Mouse (Mus musculus): ENCODE measurements around the gene Acot11. TPM values are rescaled to one million over a fixed set of nuclear protein-coding genes. Genes with fewer than 3 reads are reported as not detected.

The Acot11 gene
- polyA plus RNA-seq, 1 experiment from 2014 or later, result 1.3 TPM

DNA sequence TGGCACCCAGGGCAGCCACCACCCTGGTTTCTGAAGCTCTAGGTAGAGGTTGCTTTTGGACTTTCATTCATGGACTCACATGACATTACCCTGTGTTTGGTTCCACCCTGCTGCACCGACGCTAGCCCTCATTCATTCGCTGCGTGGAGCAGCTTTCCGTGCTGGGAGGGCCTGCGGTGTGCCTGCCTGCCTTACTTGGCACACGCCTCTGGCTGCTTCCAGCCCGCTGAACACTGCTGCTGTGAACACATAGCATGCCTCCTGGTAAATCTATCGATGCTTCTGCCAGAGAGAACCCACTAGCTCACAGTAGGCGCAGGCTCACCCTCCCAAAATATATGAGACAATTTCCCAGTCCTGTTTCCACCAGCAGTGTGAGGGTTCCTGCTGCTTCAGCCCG, 100.4 kb downstream of the Acot11 start:
- peak overlapping the region; percentile 35; the same call in 1 of the 2 replicates for H3K9ac ChIP-seq
- 42% methylated on average over 11 of the region's 11 CpGs for WGBS
- H3K9me3 ChIP-seq, result no peaks in the 10 kb centered on the region
- peak overlapping the region; percentile 76 for H3K27ac ChIP-seq
- H3K4me2 ChIP-seq, result no peak overlapping the region
- ATAC-seq (ENCODE audit: low FRiP score), result no peak
- H3K36me3 ChIP-seq, result no peaks in the 10 kb centered on the region
- H3K4me1 ChIP-seq (replicated peaks), result peaks cover 39% of the 10 kb centered on the region
- peaks cover 3% of the 10 kb centered on the region for H3K27me3 ChIP-seq
- H3K4me3 ChIP-seq, result no peak overlapping the region

DNA sequence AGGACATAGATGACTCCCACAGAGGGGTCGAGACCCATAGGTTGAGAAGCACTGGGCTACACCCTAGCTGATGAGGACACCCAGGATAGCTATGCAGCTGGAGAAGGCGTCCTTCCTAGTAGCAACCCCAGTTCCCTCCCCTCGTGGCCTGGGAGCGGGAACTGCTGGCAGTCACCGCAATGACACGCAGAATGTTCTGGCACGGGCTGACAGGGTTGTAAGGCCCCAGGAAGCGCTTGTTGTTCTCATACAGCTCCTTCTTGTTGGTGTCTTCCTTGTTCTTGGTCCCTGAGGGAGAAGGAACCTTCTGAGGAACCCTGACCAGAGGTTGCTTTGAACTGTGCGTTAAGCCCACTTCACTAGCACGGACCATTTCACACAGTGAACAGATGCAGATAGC, 100.8 kb downstream of the Acot11 start:
- Histone ChIP-seq H3K4me3 (no peak overlapping the region), H3K36me3 (no peaks in the 10 kb centered on the region), H3K9ac (no peak overlapping the region), H3K27ac (peak overlapping the region; percentile 76), H3K9me3 (no peaks in the 10 kb centered on the region), H3K27me3 (no peaks in the 10 kb centered on the region; the same call in 1 of the 2 replicates), H3K4me1 (replicated peaks) (peaks cover 39% of the 10 kb centered on the region), H3K4me2 (no peak overlapping the region)
- 82% methylated on average over 10 of the region's 10 CpGs for WGBS
- ATAC-seq (ENCODE audit: low FRiP score), result no peak

DNA sequence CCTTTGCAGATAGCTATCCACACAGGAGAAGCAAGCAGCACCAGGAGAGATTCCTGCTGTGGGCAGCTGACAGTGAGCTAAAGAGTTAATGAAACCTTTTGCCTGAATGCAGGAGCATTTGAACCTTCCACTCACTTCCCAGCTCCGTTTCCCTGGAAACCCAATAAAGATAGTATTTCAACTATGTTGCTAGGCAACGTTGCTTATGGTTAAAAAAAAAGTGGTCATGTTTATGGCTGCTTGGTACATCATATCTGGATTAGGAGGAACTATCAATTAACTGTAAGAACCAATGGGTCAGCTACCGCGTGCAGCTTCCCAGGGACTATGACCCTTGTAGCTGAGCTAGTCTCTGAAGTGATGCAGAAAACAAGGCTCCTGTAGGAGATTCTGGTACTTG, 104.0 kb downstream of the Acot11 start:
- Histone ChIP-seq H3K4me1 (replicated peaks) (peaks cover 44% of the 10 kb centered on the region), H3K27ac (peak overlapping the region; percentile 71), H3K9ac (no peak overlapping the region), H3K9me3 (no peaks in the 10 kb centered on the region), H3K36me3 (no peaks in the 10 kb centered on the region), H3K27me3 (no peaks in the 10 kb centered on the region; the same call in 1 of the 2 replicates), H3K4me3 (no peak overlapping the region), H3K4me2 (no peak overlapping the region)
- 42% methylated on average over 4 of the region's 4 CpGs for WGBS
- ATAC-seq (ENCODE audit: low FRiP score), result no peak

DNA sequence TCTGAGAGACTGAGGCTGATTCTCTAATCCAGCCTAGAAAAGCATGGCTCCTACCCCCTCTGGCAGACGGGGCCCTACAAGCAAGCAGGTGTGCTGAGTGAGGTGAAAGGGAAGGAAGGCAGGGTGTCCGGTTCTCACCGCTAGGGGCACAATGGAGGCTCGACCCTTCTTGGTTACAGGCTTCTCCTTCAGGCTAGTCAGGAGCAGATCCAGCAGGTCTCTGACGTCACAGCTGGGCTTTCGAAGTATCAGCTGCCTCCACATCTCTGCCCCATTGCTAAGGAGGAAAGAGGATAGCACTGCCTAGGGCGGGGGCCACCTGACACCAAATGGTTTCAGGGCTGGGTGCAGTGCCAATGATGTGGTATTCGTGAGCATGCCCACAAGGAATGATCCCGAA, 104.8 kb downstream of the Acot11 start:
- H3K9me3 ChIP-seq, result no peaks in the 10 kb centered on the region
- WGBS, result 15% methylated on average over 9 of the region's 9 CpGs
- no peak overlapping the region for H3K9ac ChIP-seq
- peak; percentile 36 for ATAC-seq (ENCODE audit: low FRiP score)
- H3K27me3 ChIP-seq, result peaks cover 5% of the 10 kb centered on the region; the same call in 1 of the 2 replicates
- H3K27ac ChIP-seq, result peak overlapping the region; percentile 56; the same call in 1 of the 2 replicates
- H3K36me3 ChIP-seq, result no peaks in the 10 kb centered on the region
- no peak overlapping the region for H3K4me3 ChIP-seq
- peaks cover 36% of the 10 kb centered on the region for H3K4me1 ChIP-seq (replicated peaks)
- no peak overlapping the region for H3K4me2 ChIP-seq

Other genes starting within 250 kb of the Acot11 start
- gene Dhcr24, start 244.0 kb downstream of the Acot11 start, polyA plus RNA-seq (2015; fragmentation: Nextera tagmentation; extraction: Ambion mirVana), result 6.3 and 6.5 TPM in 2 replicates
- gene Lexm, start 187.8 kb downstream of the Acot11 start, polyA plus RNA-seq (2015; fragmentation: Nextera tagmentation; extraction: Ambion mirVana), result 0.10 TPM in 1 of 2 replicates, not detected in the other
- 1.6 and 1.7 TPM in 2 replicates for gene Ttc22, start 182.6 kb downstream of the Acot11 start, polyA plus RNA-seq (2015; fragmentation: Nextera tagmentation; extraction: Ambion mirVana)
- gene Pars2, start 153.9 kb downstream of the Acot11 start, polyA plus RNA-seq (2015; fragmentation: Nextera tagmentation; extraction: Ambion mirVana), result 8.4 and 9.2 TPM in 2 replicates
- 111 and 112 TPM in 2 replicates for gene Ttc4, start 126.1 kb downstream of the Acot11 start, polyA plus RNA-seq (2015; fragmentation: Nextera tagmentation; extraction: Ambion mirVana)
- 0.21 and 0.36 TPM in 2 replicates for gene Mroh7, start 74.1 kb downstream of the Acot11 start, polyA plus RNA-seq (2015; fragmentation: Nextera tagmentation; extraction: Ambion mirVana)
- gene Fam151a, start 71.1 kb downstream of the Acot11 start, polyA plus RNA-seq (2015; fragmentation: Nextera tagmentation; extraction: Ambion mirVana), result not detected in 2 replicates
- 179 and 180 TPM in 2 replicates for gene Ssbp3, start 105.7 kb upstream of the Acot11 start, polyA plus RNA-seq (2015; fragmentation: Nextera tagmentation; extraction: Ambion mirVana)

Data from hindbrain, embryonic 13.5 days (tissue).